Mouse (Mus musculus) cerebellum, adult 2 months (tissue): ENCODE data around the gene Cbr4.

Experiments used
- CTCF ChIP-seq: fragments of 200-500 bp; IDR thresholded peaks from 2 replicates; pipeline ENCODE4 v1.5.1; 2011; ENCODE audit warnings: low read depth, mild to moderate bottlenecking, control low read depth, low read length, moderate library complexity, borderline replicate concordance; ENCODE audit not compliant: insufficient read depth
- POLR2A ChIP-seq: fragments of 200-500 bp; IDR thresholded peaks from 2 replicates; pipeline ENCODE4 v1.6.1; 2011; ENCODE audit warnings: low read length, control low read depth, borderline replicate concordance; ENCODE audit not compliant: insufficient read depth

GRCm38 (mm10) chr8:61556219-61556618 is 68.7 kb downstream of the Cbr4 start:
- no peak for TF ChIP-seq POLR2A
- TF ChIP-seq CTCF, result no peak
